Mouse (Mus musculus) lung, embryonic 15.5 days (tissue): ENCODE measurements around the gene Cyth1. TPM values are rescaled to one million over a fixed set of nuclear protein-coding genes. Genes with fewer than 3 reads are reported as not detected.

Experiments used
- ATAC-seq: fragments of 200-750 bp; cut with Nextera tagmentation; 2 replicates; pipeline ENCODE4 v1.8.0; 2017; ENCODE audit warnings: moderate number of reproducible peaks, borderline replicate concordance; ENCODE audit not compliant: low FRiP score, low TSS enrichment; ENCODE audit errors: extremely low read depth
- H3K27ac ChIP-seq: fragments of 300-500 bp; sonication (generic); 2 replicates; pipeline ENCODE4 v1.5.1; 2015; ENCODE audit warnings: moderate library complexity, mild to moderate bottlenecking, inconsistent platforms
- H3K27me3 ChIP-seq: fragments of 300-500 bp; sonication (generic); 2 replicates; pipeline ENCODE4 v1.6.1; 2015; ENCODE audit warnings: inconsistent platforms
- H3K36me3 ChIP-seq: fragments of 300-500 bp; sonication (generic); 2 replicates; pipeline ENCODE4 v1.6.1; 2015; ENCODE audit warnings: inconsistent platforms
- H3K4me1 ChIP-seq: fragments of 300-500 bp; sonication (generic); 2 replicates; pipeline ENCODE4 v1.6.1; 2015; ENCODE audit warnings: inconsistent platforms
- H3K4me2 ChIP-seq: fragments of 300-500 bp; sonication (generic); 2 replicates; pipeline ENCODE4 v1.6.1; 2015; ENCODE audit warnings: inconsistent platforms, mild to moderate bottlenecking, moderate library complexity
- H3K4me3 ChIP-seq: fragments of 300-500 bp; sonication (generic); 2 replicates; pipeline ENCODE4 v1.5.1; 2015; ENCODE audit warnings: mild to moderate bottlenecking, inconsistent platforms
- H3K9ac ChIP-seq: fragments of 300-500 bp; sonication (generic); 2 replicates; pipeline ENCODE4 v1.6.1; 2015; ENCODE audit warnings: inconsistent platforms
- H3K9me3 ChIP-seq: fragments of 300-500 bp; sonication (generic); 2 replicates; pipeline ENCODE4 v1.6.1; 2016; ENCODE audit warnings: inconsistent platforms
- WGBS: fragments of 180-500 bp; shearing (Covaris S2); methylation state at CpG from one replicate; pipeline ENCODE4 v1.1.7; 2015; 5-methylcytosine and 5-hydroxymethylcytosine counted together
- polyA plus RNA-seq: library from polyadenylated mRNA; unstranded; fragments of >200 nt; fragmentation: Nextera tagmentation; extraction: Ambion mirVana; gene quantifications from 2 replicates; pipeline ENCODE4 v1.2.1, GENCODE M21; 2015

Gene Cyth1
- polyA plus RNA-seq, 1 experiment from 2014 or later = 17.7 TPM

- Histone ChIP-seq H3K9me3 (no peaks in the 10 kb centered on the region), H3K36me3 (no peaks in the 10 kb centered on the region), H3K4me2 (no peak overlapping the region), H3K4me1 (peaks cover 2% of the 10 kb centered on the region; the same call in 1 of the 2 replicates), H3K9ac (no peak overlapping the region), H3K27ac (no peak overlapping the region), H3K27me3 (no peaks in the 10 kb centered on the region), H3K4me3 (no peak overlapping the region)
- ATAC-seq = no peak
- 91% methylated on average over 4 of the region's 4 CpGs for WGBS
Observed at GRCm38 (mm10) chr11:118219066-118219465, 29.3 kb downstream of the Cyth1 start.

GRCm38 (mm10) chr11:118216468-118216867, 31.9 kb downstream of the Cyth1 start:
- H3K36me3 ChIP-seq = no peaks in the 10 kb centered on the region
- no peak overlapping the region for H3K27ac ChIP-seq
- no peaks in the 10 kb centered on the region for H3K9me3 ChIP-seq
- H3K27me3 ChIP-seq = no peaks in the 10 kb centered on the region
- H3K4me2 ChIP-seq = no peak overlapping the region
- 70% methylated on average over 6 of the region's 6 CpGs for WGBS
- H3K9ac ChIP-seq = no peak overlapping the region
- peaks cover 17% of the 10 kb centered on the region; the same call in 1 of the 2 replicates for H3K4me1 ChIP-seq
- no peak for ATAC-seq
- no peak overlapping the region for H3K4me3 ChIP-seq

DNA sequence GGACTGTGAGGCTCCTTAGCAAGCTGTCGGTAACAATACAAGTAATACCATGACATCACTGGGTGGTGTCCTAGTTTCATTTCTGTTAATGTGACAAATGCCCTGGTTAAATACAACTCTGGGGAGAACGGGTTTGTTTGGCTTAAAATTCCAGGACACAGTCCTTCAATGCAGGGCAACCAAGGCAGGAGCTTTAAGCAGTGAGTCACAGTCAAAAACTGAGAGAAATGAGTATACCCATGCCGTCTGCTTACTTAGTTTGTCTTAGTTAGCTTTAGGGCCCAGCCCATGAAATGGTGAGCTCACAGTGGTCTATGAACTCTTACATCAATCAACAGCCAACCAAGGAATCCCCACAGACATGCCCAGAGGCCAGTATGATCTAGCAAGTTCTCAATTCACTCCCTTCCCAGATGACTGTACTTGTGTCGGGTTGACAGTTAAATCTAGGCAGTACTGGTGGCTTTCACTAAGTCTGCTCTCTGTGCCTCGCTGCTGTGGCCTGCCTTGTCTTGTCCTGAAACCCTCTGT, 32.4 kb downstream of the Cyth1 start:
- H3K9ac ChIP-seq = no peak overlapping the region
- no peak for ATAC-seq
- H3K27ac ChIP-seq = no peak overlapping the region
- no peaks in the 10 kb centered on the region for H3K9me3 ChIP-seq
- no peaks in the 10 kb centered on the region for H3K36me3 ChIP-seq
- no peak overlapping the region for H3K4me3 ChIP-seq
- 57% methylated on average over 5 of the region's 5 CpGs for WGBS
- no peaks in the 10 kb centered on the region for H3K27me3 ChIP-seq
- H3K4me1 ChIP-seq = peaks cover 19% of the 10 kb centered on the region; the same call in 1 of the 2 replicates
- no peak overlapping the region for H3K4me2 ChIP-seq

DNA sequence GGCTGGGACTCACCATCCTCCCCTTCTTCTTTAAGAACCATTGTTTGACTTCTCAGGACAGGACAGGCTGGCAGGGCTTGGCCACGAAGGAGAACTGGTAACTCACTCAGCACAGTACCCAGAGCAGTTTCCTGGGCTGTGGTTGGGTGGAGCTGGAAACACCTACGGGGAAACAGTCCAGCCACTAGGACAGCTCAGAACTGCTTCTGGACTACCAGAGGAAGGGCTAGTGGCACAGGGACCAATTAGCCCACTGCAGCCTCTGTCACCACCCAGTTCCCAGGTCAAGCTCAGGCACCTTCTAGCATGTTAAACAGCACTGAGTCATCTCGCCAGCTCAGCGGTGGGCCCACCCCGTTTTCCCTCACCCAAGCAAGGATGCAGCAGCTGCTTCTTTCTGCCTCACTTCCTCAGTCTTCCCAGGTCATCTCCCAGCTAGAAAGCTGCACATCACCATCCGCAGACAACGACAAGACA, 35.7 kb downstream of the Cyth1 start:
- no peak; the same call in 1 of the 2 replicates for ATAC-seq
- H3K27ac ChIP-seq = no peak overlapping the region

DNA sequence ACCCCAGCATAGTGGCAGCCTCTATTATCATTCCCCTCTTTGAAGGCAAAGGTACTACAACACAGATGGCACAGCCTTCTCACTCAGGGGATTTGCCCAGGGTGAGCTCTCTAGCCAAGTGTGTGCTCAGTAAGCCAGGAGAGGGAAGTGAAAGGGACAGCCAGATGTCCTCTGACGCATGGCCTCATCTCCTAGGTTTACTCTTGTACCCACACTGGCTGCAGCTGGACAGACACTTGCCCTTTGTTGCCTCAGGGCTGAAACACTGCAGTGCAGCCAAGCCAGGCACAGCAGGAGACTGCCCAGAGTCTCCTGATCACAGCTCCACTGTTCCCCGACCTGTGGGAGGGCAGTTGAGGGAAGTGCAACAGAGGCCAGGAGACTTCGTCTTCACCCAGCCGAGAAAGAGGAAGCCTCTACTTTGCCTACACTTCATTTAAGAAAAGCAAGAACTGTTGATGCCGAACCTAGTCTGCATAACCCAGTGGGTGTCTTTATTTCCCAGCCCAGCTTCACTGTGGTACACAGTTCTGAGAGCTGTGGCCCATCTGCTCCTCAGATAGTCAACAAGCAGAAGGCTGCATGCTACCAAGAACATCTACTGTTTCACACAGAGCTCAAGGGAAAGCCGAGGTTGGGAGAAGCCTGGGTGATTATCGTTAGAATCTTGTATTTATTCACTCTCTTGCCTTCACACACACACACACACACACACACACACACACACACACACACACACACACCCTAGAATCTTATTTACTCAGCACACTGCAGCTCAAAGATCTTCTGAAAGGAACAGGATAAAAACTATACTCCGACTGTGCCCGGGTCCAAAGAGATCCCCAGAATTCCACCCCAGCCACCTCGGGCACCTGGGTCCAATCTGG, 36.4 kb downstream of the Cyth1 start:
- H3K27me3 ChIP-seq = no peaks in the 10 kb centered on the region
- no peaks in the 10 kb centered on the region for H3K9me3 ChIP-seq
- H3K27ac ChIP-seq = peak overlapping the region; percentile 22; the same call in 1 of the 2 replicates
- no peak overlapping the region for H3K4me2 ChIP-seq
- no peak overlapping the region for H3K4me3 ChIP-seq
- ATAC-seq = no peak
- peaks cover 45% of the 10 kb centered on the region for H3K4me1 ChIP-seq
- no peaks in the 10 kb centered on the region for H3K36me3 ChIP-seq
- H3K9ac ChIP-seq = no peak overlapping the region
- WGBS = 49% methylated on average over 10 of the region's 10 CpGs

More for the DNA sequence above, 35.7 kb downstream of the Cyth1 start:
- no peaks in the 10 kb centered on the region for H3K9me3 ChIP-seq
- WGBS = 55% methylated on average over 7 of the region's 7 CpGs
- H3K4me1 ChIP-seq = peaks cover 41% of the 10 kb centered on the region
- H3K4me2 ChIP-seq = no peak overlapping the region
- H3K4me3 ChIP-seq = no peak overlapping the region
- no peaks in the 10 kb centered on the region for H3K36me3 ChIP-seq
- no peak overlapping the region for H3K9ac ChIP-seq
- no peaks in the 10 kb centered on the region for H3K27me3 ChIP-seq

DNA sequence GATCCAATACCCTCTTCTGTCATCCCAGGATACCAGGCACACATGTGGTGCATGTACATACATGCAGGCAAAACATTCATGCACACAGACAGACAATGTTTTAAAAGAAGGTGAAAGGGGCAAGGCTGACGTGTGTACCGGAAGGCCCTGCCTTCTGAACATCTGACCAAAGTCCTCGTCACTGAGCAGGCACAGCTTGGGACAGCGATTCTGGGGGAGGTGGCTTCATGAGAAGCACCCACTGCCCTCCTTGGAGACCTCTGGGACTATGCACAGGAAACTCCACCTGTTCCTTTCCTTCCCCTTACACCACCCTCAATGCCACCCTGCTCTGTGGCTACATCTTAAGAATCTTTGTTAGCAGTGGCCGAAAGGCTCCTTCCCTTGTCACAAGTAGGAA, 37.4 kb downstream of the Cyth1 start:
- WGBS = 71% methylated on average over 5 of the region's 5 CpGs
- Histone ChIP-seq H3K4me3 (no peak overlapping the region), H3K27me3 (no peaks in the 10 kb centered on the region), H3K27ac (no peak overlapping the region), H3K9me3 (no peaks in the 10 kb centered on the region), H3K4me1 (peaks cover 47% of the 10 kb centered on the region), H3K36me3 (no peaks in the 10 kb centered on the region), H3K9ac (no peak overlapping the region), H3K4me2 (no peak overlapping the region)
- no peak for ATAC-seq

GRCm38 (mm10) chr11:118210116-118210515, 38.3 kb downstream of the Cyth1 start:
- no peak overlapping the region for H3K27ac ChIP-seq
- peaks cover 51% of the 10 kb centered on the region for H3K4me1 ChIP-seq
- H3K27me3 ChIP-seq = no peaks in the 10 kb centered on the region
- no peaks in the 10 kb centered on the region for H3K36me3 ChIP-seq
- no peak overlapping the region for H3K4me3 ChIP-seq
- ATAC-seq = no peak
- H3K9ac ChIP-seq = no peak overlapping the region
- H3K4me2 ChIP-seq = no peak overlapping the region
- no peaks in the 10 kb centered on the region for H3K9me3 ChIP-seq
- WGBS = 79% methylated on average over 4 of the region's 4 CpGs

GRCm38 (mm10) chr11:118209376-118209775, 39.0 kb downstream of the Cyth1 start:
- ATAC-seq = no peak
- H3K9ac ChIP-seq = no peak overlapping the region
- H3K9me3 ChIP-seq = no peaks in the 10 kb centered on the region
- H3K27ac ChIP-seq = 0 out of 2 replicates have a peak overlapping the region, but pooled peaks have one; percentile 22
- H3K4me2 ChIP-seq = no peak overlapping the region
- no peaks in the 10 kb centered on the region for H3K27me3 ChIP-seq
- 68% methylated on average over 3 of the region's 3 CpGs for WGBS
- no peak overlapping the region for H3K4me3 ChIP-seq
- peaks cover 51% of the 10 kb centered on the region for H3K4me1 ChIP-seq
- no peaks in the 10 kb centered on the region for H3K36me3 ChIP-seq

DNA sequence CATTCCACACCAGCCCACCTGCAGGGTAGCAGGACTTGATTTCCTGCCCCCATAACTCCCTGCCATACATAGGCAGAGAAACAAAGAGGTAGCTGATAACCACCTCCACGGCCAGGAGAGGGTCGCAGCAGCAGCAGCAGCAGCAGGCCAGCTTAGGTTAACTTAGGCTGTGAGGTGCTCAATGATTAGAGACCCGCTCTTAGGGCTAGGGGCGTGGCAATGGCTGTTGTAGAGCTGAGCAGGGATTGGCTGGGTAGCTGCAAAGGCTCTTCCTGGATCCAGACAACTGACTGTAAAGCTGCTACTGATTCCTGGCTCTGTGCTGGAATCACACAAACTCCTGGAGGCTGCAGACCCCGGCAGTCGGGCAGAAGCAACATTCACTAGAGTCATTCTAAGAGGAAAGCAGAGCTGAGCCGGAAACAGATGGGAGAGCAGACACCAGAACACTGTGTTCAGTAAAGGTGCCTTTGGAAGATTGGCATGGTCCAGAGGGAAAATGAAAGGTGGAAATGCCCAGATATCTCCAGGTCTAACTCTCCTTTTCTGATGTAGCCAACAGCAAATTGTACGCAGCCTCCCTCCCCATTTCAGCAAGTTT, 39.6 kb downstream of the Cyth1 start:
- peak overlapping the region; percentile 22; the same call in 1 of the 2 replicates for H3K27ac ChIP-seq
- H3K4me3 ChIP-seq = no peak overlapping the region
- H3K36me3 ChIP-seq = no peaks in the 10 kb centered on the region
- 21% methylated on average over 8 of the region's 8 CpGs for WGBS
- no peak for ATAC-seq
- H3K9me3 ChIP-seq = no peaks in the 10 kb centered on the region
- H3K4me2 ChIP-seq = peak overlapping the region; percentile 3; the same call in 1 of the 2 replicates
- no peaks in the 10 kb centered on the region for H3K27me3 ChIP-seq
- no peak overlapping the region for H3K9ac ChIP-seq
- peaks cover 51% of the 10 kb centered on the region for H3K4me1 ChIP-seq

GRCm38 (mm10) chr11:118207424-118208033, 40.9 kb downstream of the Cyth1 start:
- H3K4me3 ChIP-seq = no peak overlapping the region
- no peak overlapping the region for H3K9ac ChIP-seq
- H3K4me2 ChIP-seq = no peak overlapping the region
- H3K9me3 ChIP-seq = no peaks in the 10 kb centered on the region
- peaks cover 55% of the 10 kb centered on the region for H3K4me1 ChIP-seq
- ATAC-seq = no peak
- 80% methylated on average over 3 of the region's 3 CpGs for WGBS
- no peak overlapping the region for H3K27ac ChIP-seq
- H3K27me3 ChIP-seq = no peaks in the 10 kb centered on the region
- no peaks in the 10 kb centered on the region for H3K36me3 ChIP-seq

- WGBS = 35% methylated on average over 3 of the region's 3 CpGs
- ATAC-seq = no peak
- no peak overlapping the region for H3K27ac ChIP-seq
- H3K27me3 ChIP-seq = no peaks in the 10 kb centered on the region
- no peak overlapping the region for H3K9ac ChIP-seq
- no peaks in the 10 kb centered on the region for H3K36me3 ChIP-seq
- no peaks in the 10 kb centered on the region for H3K9me3 ChIP-seq
- H3K4me1 ChIP-seq = peaks cover 57% of the 10 kb centered on the region
- no peak overlapping the region for H3K4me2 ChIP-seq
- H3K4me3 ChIP-seq = no peak overlapping the region
Observed at GRCm38 (mm10) chr11:118206267-118206666, 42.1 kb downstream of the Cyth1 start.
